In genomic region chr6:94061424-94061980, GRCm38 (mm10) we compare ENCODE assay signal across 15 mouse cellular contexts.
DNase-seq lines count a peak whose midpoint lies in the region; ATAC-seq lines count a peak whose summit lies in the region.
"Had no signal": no experiment of that assay in that cellular context is flagged by ENCODE, and none has a peak within 500 bp of the region (broad histone marks: within the 10 kb centered on the region; RNA-seq: fewer than 3 reads in every experiment).

No protein-coding gene starts in this region.

- ATAC-seq in heart, embryonic 16.5 days (replicated peaks; ENCODE audit: extremely low read depth, insufficient read depth, low FRiP score): no peak
- no peak for ATAC-seq in midbrain, embryonic 15.5 days (replicated peaks)
- ATAC-seq in midbrain, embryonic 16.5 days: no peak
- no peak for ATAC-seq in neural tube, embryonic 15.5 days (ENCODE audit: low FRiP score)
- no peak for ATAC-seq in frontal cortex, adult (ENCODE audit: low TSS enrichment)
- ATAC-seq: forebrain, embryonic 14.5 days had no signal

- intact Hi-C loops in heart, postnatal 25 days (cut with DNase I): no loop called here

- H3K27ac ChIP-seq in heart, embryonic 16.5 days (ENCODE audit: low read length): peak overlapping the region; percentile 17
- H3K27ac ChIP-seq in midbrain, embryonic 15.5 days: peak overlapping the region; percentile 14; the same call in 1 of the 2 replicates
- no peak overlapping the region for H3K27ac ChIP-seq in midbrain, embryonic 16.5 days (ENCODE audit: low read length)
- H3K27ac ChIP-seq in neural tube, embryonic 15.5 days (replicated peaks): peak overlapping the region; percentile 43; the same call in 1 of the 2 replicates
- H3K27ac ChIP-seq: lung, embryonic 15.5 days had no signal

- H3K4me3 ChIP-seq in heart, embryonic 16.5 days (ENCODE audit: low read length): no peak overlapping the region
- no peak overlapping the region for H3K4me3 ChIP-seq in midbrain, embryonic 15.5 days
- no peak overlapping the region for H3K4me3 ChIP-seq in midbrain, embryonic 16.5 days (ENCODE audit: low read depth, low read length)
- H3K4me3 ChIP-seq in neural tube, embryonic 15.5 days (replicated peaks): no peak overlapping the region
- H3K4me3 ChIP-seq: lung, embryonic 15.5 days; megakaryocyte, embryonic 14.5 days had no signal

- no peaks in the 10 kb centered on the region for H3K27me3 ChIP-seq in heart, embryonic 16.5 days (ENCODE audit: control insufficient read depth, insufficient read depth, low read length)
- H3K27me3 ChIP-seq in midbrain, embryonic 15.5 days (replicated peaks): no peaks in the 10 kb centered on the region
- no peaks in the 10 kb centered on the region for H3K27me3 ChIP-seq in midbrain, embryonic 16.5 days (ENCODE audit: control insufficient read depth, insufficient read depth, low read depth, low read length)
- H3K27me3 ChIP-seq in neural tube, embryonic 15.5 days (replicated peaks): no peaks in the 10 kb centered on the region
- H3K27me3 ChIP-seq: lung, embryonic 15.5 days; megakaryocyte, embryonic 14.5 days had no signal

- H3K9ac ChIP-seq in heart, embryonic 16.5 days (ENCODE audit: low read length): no peak overlapping the region
- H3K9ac ChIP-seq in midbrain, embryonic 15.5 days: no peak overlapping the region
- no peak overlapping the region for H3K9ac ChIP-seq in midbrain, embryonic 16.5 days (ENCODE audit: low read depth, low read length)
- H3K9ac ChIP-seq in neural tube, embryonic 15.5 days (replicated peaks): no peak overlapping the region
- H3K9ac ChIP-seq: lung, embryonic 15.5 days had no signal

- DNase-seq in heart, postnatal 25 days (ENCODE audit: low spot score): no peak
- DNase-seq in forelimb bud, embryonic 11.5 days (ENCODE audit: low read depth, low spot score): peak; percentile 58
- DNase-seq: cerebellum, adult 9-11 months; gastrocnemius, postnatal 36 days; kidney, adult 11 months; layer of hippocampus, adult 9-11 months; spleen, adult 18-20 months had no signal

- H3K4me1 ChIP-seq in heart, embryonic 16.5 days (ENCODE audit: control insufficient read depth, insufficient read depth, low read length): peaks cover 36% of the 10 kb centered on the region
- no peaks in the 10 kb centered on the region; the same call in 1 of the 2 replicates for H3K4me1 ChIP-seq in midbrain, embryonic 15.5 days
- H3K4me1 ChIP-seq in midbrain, embryonic 16.5 days (ENCODE audit: control insufficient read depth, insufficient read depth, low read length): no peaks in the 10 kb centered on the region
- H3K4me1 ChIP-seq in neural tube, embryonic 15.5 days: peaks cover 11% of the 10 kb centered on the region; the same call in 1 of the 2 replicates
- H3K4me1 ChIP-seq: megakaryocyte, embryonic 14.5 days had no signal

- H3K9me3 ChIP-seq in heart, embryonic 16.5 days (replicated peaks; ENCODE audit: control insufficient read depth, low read length): no peaks in the 10 kb centered on the region
- no peaks in the 10 kb centered on the region for H3K9me3 ChIP-seq in midbrain, embryonic 15.5 days
- no peaks in the 10 kb centered on the region for H3K9me3 ChIP-seq in midbrain, embryonic 16.5 days (replicated peaks; ENCODE audit: control insufficient read depth, low read length, poor library complexity, severe bottlenecking)
- H3K9me3 ChIP-seq in neural tube, embryonic 15.5 days (replicated peaks): no peaks in the 10 kb centered on the region
- H3K9me3 ChIP-seq: lung, embryonic 15.5 days; megakaryocyte, embryonic 14.5 days had no signal

- no peaks in the 10 kb centered on the region for H3K36me3 ChIP-seq in heart, embryonic 16.5 days (ENCODE audit: control insufficient read depth, insufficient read depth)
- no peaks in the 10 kb centered on the region for H3K36me3 ChIP-seq in midbrain, embryonic 15.5 days (replicated peaks)
- no peaks in the 10 kb centered on the region for H3K36me3 ChIP-seq in midbrain, embryonic 16.5 days (ENCODE audit: control insufficient read depth, insufficient read depth, low read length)
- H3K36me3 ChIP-seq in neural tube, embryonic 15.5 days: no peaks in the 10 kb centered on the region
- H3K36me3 ChIP-seq: lung, embryonic 15.5 days had no signal

- 65% methylated on average over 8 of the region's 8 CpGs for WGBS in heart, embryonic 16.5 days
- 66% methylated on average over 8 of the region's 8 CpGs for WGBS in midbrain, embryonic 15.5 days
- WGBS in midbrain, embryonic 16.5 days: 58% methylated on average over 8 of the region's 8 CpGs
- 52% methylated on average over 8 of the region's 8 CpGs for WGBS in neural tube, embryonic 15.5 days

- no peak overlapping the region for H3K4me2 ChIP-seq in heart, embryonic 16.5 days (ENCODE audit: low read depth, low read length)
- no peak overlapping the region for H3K4me2 ChIP-seq in midbrain, embryonic 15.5 days
- H3K4me2 ChIP-seq in midbrain, embryonic 16.5 days (ENCODE audit: low read length): no peak overlapping the region
- no peak overlapping the region for H3K4me2 ChIP-seq in neural tube, embryonic 15.5 days
- H3K4me2 ChIP-seq: lung, embryonic 15.5 days had no signal
